26 mouse cellular contexts compared by ENCODE assay signal in genomic region chr19:29151443-29151842, GRCm38 (mm10).
"Had no signal": no experiment of that assay in that cellular context is flagged by ENCODE, and none has a peak within 500 bp of the region (broad histone marks: within the 10 kb centered on the region; RNA-seq: fewer than 3 reads in every experiment).

No protein-coding gene starts in this region.

- H3K36me3 ChIP-seq: embryonic facial prominence, embryonic 12.5 days; embryonic facial prominence, embryonic 15.5 days; forebrain, embryonic 10.5 days; forebrain, embryonic 15.5 days; heart, embryonic 10.5 days; heart, embryonic 12.5 days had no signal

- H3K9ac ChIP-seq: embryonic facial prominence, embryonic 12.5 days; embryonic facial prominence, embryonic 13.5 days; embryonic facial prominence, embryonic 15.5 days; forebrain, embryonic 12.5 days; forebrain, embryonic 13.5 days; forebrain, embryonic 15.5 days; forebrain, postnatal 0 days; heart, embryonic 12.5 days had no signal

- H3K9me3 ChIP-seq: embryonic facial prominence, embryonic 10.5 days; embryonic facial prominence, embryonic 12.5 days; embryonic facial prominence, embryonic 13.5 days; embryonic facial prominence, embryonic 15.5 days; forebrain, embryonic 10.5 days; forebrain, embryonic 12.5 days; forebrain, embryonic 13.5 days; forebrain, embryonic 15.5 days; heart, embryonic 10.5 days; heart, embryonic 12.5 days had no signal

- H3K4me3 ChIP-seq: embryonic facial prominence, embryonic 10.5 days; embryonic facial prominence, embryonic 12.5 days; embryonic facial prominence, embryonic 13.5 days; embryonic facial prominence, embryonic 15.5 days; erythroblast, embryonic 14.5 days; forebrain, embryonic 10.5 days; forebrain, embryonic 12.5 days; forebrain, embryonic 13.5 days; forebrain, embryonic 15.5 days; heart, adult 2 months; heart, embryonic 10.5 days; heart, embryonic 12.5 days had no signal

- DNase-seq: cerebellum, adult 9-10 months; cerebellum, adult 9-11 months; cerebellum, postnatal 10 days; cerebellum, postnatal 14 days; cerebellum, postnatal 25 days; cerebellum, postnatal 36 days; embryo, embryonic 11 days; forebrain, postnatal 0 days; gastrocnemius, postnatal 10 days; gastrocnemius, postnatal 14 days; gastrocnemius, postnatal 25 days; gastrocnemius, postnatal 36 days; heart, adult 18-20 months; heart, adult 2 months had no signal

- H3K4me2 ChIP-seq: embryonic facial prominence, embryonic 12.5 days; embryonic facial prominence, embryonic 13.5 days; embryonic facial prominence, embryonic 15.5 days; forebrain, embryonic 12.5 days; forebrain, embryonic 13.5 days; forebrain, embryonic 15.5 days; heart, embryonic 11.5 days; heart, embryonic 12.5 days had no signal

- H3K27me3 ChIP-seq: embryonic facial prominence, embryonic 12.5 days; embryonic facial prominence, embryonic 13.5 days; embryonic facial prominence, embryonic 15.5 days; forebrain, embryonic 12.5 days; forebrain, embryonic 13.5 days; forebrain, embryonic 15.5 days; heart, embryonic 12.5 days had no signal

- H3K27ac ChIP-seq: embryonic facial prominence, embryonic 10.5 days; embryonic facial prominence, embryonic 12.5 days; embryonic facial prominence, embryonic 13.5 days; embryonic facial prominence, embryonic 15.5 days; forebrain, embryonic 10.5 days; forebrain, embryonic 12.5 days; forebrain, embryonic 13.5 days; forebrain, embryonic 15.5 days; heart, adult 2 months; heart, embryonic 10.5 days had no signal

- H3K4me1 ChIP-seq: embryonic facial prominence, embryonic 15.5 days; forebrain, embryonic 12.5 days; forebrain, embryonic 13.5 days; forebrain, embryonic 15.5 days; heart, embryonic 12.5 days had no signal
